8 mouse cellular contexts compared by ENCODE assay signal in genomic region chr10:26373951-26374435, GRCm38 (mm10). TPM values are rescaled to one million over a fixed set of nuclear protein-coding genes. Genes with fewer than 3 reads are reported as not detected.
DNase-seq lines count a peak whose midpoint lies in the region; ATAC-seq and TF ChIP-seq lines count a peak whose summit lies in the region.

No protein-coding gene starts in this region.

- in situ Hi-C loops in ES-E14 (cut with MboI; ENCODE audit: low sequenced_read_pairs in 2 of 2, unreplicated experiment in 2 of 2) = loop anchor here in 1 of 2 experiments (25.0 kb wide), 1 partner anchor 513 kb away; no protein-coding TSS in a partner anchor

- no peak for DNase-seq in ES-E14 (ENCODE audit: low read depth, low spot score)
- DNase-seq in cerebellum, adult 8-10 months = peak; percentile 30
- peak; percentile 22 to 43 for DNase-seq in frontal cortex, postnatal 10 days (ENCODE audit: low spot score in 2 of 2)
- peak; percentile 59 to 60 for DNase-seq in left cerebral cortex, adult 2 months (ENCODE audit: extremely low spot score in 1 of 2, low spot score in 2 of 2)
- DNase-seq in right cerebral cortex, postnatal 25 days = peak; percentile 66
- peak; percentile 62 to 69 for DNase-seq in urinary bladder, postnatal 36 days (ENCODE audit: low spot score in 2 of 2)

- no peak for TF ChIP-seq CTCF in left cerebral cortex, adult 2 months (IDR thresholded peaks at IDR 0.05)

- H3K27me3 ChIP-seq in hindbrain, embryonic 12.5 days = no peaks in the 10 kb centered on the region

- peaks cover 0 to 2% of the 10 kb centered on the region in 2 experiments; a peak in 3 of 4 replicates for H3K4me1 ChIP-seq in ES-E14 (ENCODE audit: control insufficient read depth in 2 of 2, insufficient read depth in 2 of 2, low read length in 2 of 2, poor library complexity in 1 of 2)
- H3K4me1 ChIP-seq in hindbrain, embryonic 12.5 days = peaks cover 23% of the 10 kb centered on the region

- peak overlapping the region; percentile 94 for H3K4me2 ChIP-seq in hindbrain, embryonic 12.5 days (replicated peaks)

- H3K4me3 ChIP-seq in ES-E14 (ENCODE audit: insufficient read depth in 1 of 2, low read depth in 1 of 2, low read length in 2 of 2, poor library complexity in 1 of 2, severe bottlenecking in 1 of 2) = peak overlapping the region; percentile 72 to 80
- peak overlapping the region; percentile 93 for H3K4me3 ChIP-seq in hindbrain, embryonic 12.5 days
- peak overlapping the region; percentile 55 for H3K4me3 ChIP-seq in left cerebral cortex, adult 2 months
- peak overlapping the region; percentile 78 for H3K4me3 ChIP-seq in macrophage (ENCODE audit: inconsistent target)

- H3K9me3 ChIP-seq in ES-E14 (ENCODE audit: control insufficient read depth, insufficient read depth, low read depth, low read length) = no peaks in the 10 kb centered on the region
- H3K9me3 ChIP-seq in hindbrain, embryonic 12.5 days (replicated peaks) = no peaks in the 10 kb centered on the region

- no peaks in the 10 kb centered on the region for H3K36me3 ChIP-seq in ES-E14 (ENCODE audit: control insufficient read depth, insufficient read depth, low read length, poor library complexity, severe bottlenecking)
- no peaks in the 10 kb centered on the region for H3K36me3 ChIP-seq in hindbrain, embryonic 12.5 days
- H3K36me3 ChIP-seq in macrophage (ENCODE audit: inconsistent target) = no peaks in the 10 kb centered on the region

- peak overlapping the region; percentile 72 for H3K9ac ChIP-seq in ES-E14 (ENCODE audit: insufficient read depth, low read depth, low read length, poor library complexity, severe bottlenecking)
- H3K9ac ChIP-seq in hindbrain, embryonic 12.5 days = peak overlapping the region; percentile 94

- intact Hi-C loops in left cerebral cortex, adult 2 months (cut with DNase I) = loop anchor here (1.0 to 5.0 kb wide), 6 partner anchors 118 to 621 kb away; partner anchors contain the start of gene Arhgap18

- peak; percentile 39; the same call in 1 of the 2 replicates for ATAC-seq in hindbrain, embryonic 12.5 days (ENCODE audit: low FRiP score)

- H3K27ac ChIP-seq in ES-E14 (ENCODE audit: insufficient read depth, low read depth, low read length, poor library complexity, severe bottlenecking) (no peak overlapping the region), macrophage (no peak overlapping the region)
- H3K27ac ChIP-seq in hindbrain, embryonic 12.5 days = peak overlapping the region; percentile 97
- H3K27ac ChIP-seq in left cerebral cortex, adult 2 months = peak overlapping the region; percentile 64

- peaks cover 8% of the 10 kb centered on the region; the same call in 1 of the 2 replicates for H3K79me2 ChIP-seq in macrophage (ENCODE audit: inconsistent target)

- WGBS in hindbrain, embryonic 12.5 days = under 1% methylated on average over 47 of the region's 71 CpGs
- 2% methylated on average over 69 of the region's 71 CpGs for WGBS in macrophage (ENCODE audit: missing documents)

TF ChIP-seq in ES-E14, 5 proteins besides CTCF, POLR2A, EP300 and RAD21:
- TF ChIP-seq MAFK (IDR thresholded peaks at IDR 0.05; ENCODE audit: insufficient read depth, low read depth, low read length) (no peak), HCFC1 (IDR thresholded peaks at IDR 0.05; ENCODE audit: borderline replicate concordance, insufficient read depth, low read length) (no peak), ZC3H11A (IDR thresholded peaks at IDR 0.05; ENCODE audit: borderline replicate concordance, low read depth, low read length) (no peak), CHD2 (IDR thresholded peaks at IDR 0.05; ENCODE audit: low read depth, low read length) (no peak), ZNF384 (IDR thresholded peaks at IDR 0.05; ENCODE audit: low read depth, low read length) (no peak)
TF ChIP-seq in ES-E14: peak in this region for 0.

RNA-seq across cellular contexts. Expression of gene L3mbtl3, which starts 1.8 kb away (rescaled TPM):
- 3.0 and 6.0 TPM in 2 replicates for total RNA-seq in ES-E14 (2012; rRNA removed)
- 25.0 and 25.9 TPM in 2 replicates for polyA plus RNA-seq in hindbrain, embryonic 12.5 days (2016; fragmentation: Nextera tagmentation; extraction: Ambion mirVana)
- 10 to 100 TPM; 24.5 to 29.9 TPM for total RNA-seq in left cerebral cortex, adult 2 months (2021)
- 10 to 100 TPM; 12.3 to 43.8 (median 26.2) TPM for total RNA-seq in macrophage (2018; cell fraction: chromatin; rRNA removed)
- 10 to 100 TPM in 12 of 26 experiments, 1 to 10 TPM in 14; 5.5 to 13.1 (median 9.9) TPM for total RNA-seq in macrophage (2018; cell fraction: cytosol; rRNA removed)
- 10 to 100 TPM; 10.9 to 26.4 (median 15.4) TPM for total RNA-seq in macrophage (2018; cell fraction: nucleus; rRNA removed)
- polyA plus RNA-seq in macrophage (2018) = 7.8 to 10.8 TPM (median 9.1 TPM) in 3 replicates

Comparison
In these comparisons a context has a peak if more than half of its experiments do, and no peak if none do; other contexts are left out.
1. H3K27ac ChIP-seq: peak in hindbrain, embryonic 12.5 days (single experiment) and left cerebral cortex, adult 2 months (single experiment); none in ES-E14 (single experiment) and macrophage (single experiment).
2. Peak in every context shown above with its lines, with median percentiles within 50 percentile points of each other: H3K4me3 ChIP-seq.